Mouse (Mus musculus) spleen, embryonic (tissue): ENCODE measurements around the gene Tsga10ip.

Experiments
- CTCF ChIA-PET: fragments of 350-600 bp; sonication (Branson Sonifier 250); formaldehyde crosslinking; loops from one replicate; lab custom pipeline; 2022; lab: Charles Lee

Tsga10ip gene

DNA sequence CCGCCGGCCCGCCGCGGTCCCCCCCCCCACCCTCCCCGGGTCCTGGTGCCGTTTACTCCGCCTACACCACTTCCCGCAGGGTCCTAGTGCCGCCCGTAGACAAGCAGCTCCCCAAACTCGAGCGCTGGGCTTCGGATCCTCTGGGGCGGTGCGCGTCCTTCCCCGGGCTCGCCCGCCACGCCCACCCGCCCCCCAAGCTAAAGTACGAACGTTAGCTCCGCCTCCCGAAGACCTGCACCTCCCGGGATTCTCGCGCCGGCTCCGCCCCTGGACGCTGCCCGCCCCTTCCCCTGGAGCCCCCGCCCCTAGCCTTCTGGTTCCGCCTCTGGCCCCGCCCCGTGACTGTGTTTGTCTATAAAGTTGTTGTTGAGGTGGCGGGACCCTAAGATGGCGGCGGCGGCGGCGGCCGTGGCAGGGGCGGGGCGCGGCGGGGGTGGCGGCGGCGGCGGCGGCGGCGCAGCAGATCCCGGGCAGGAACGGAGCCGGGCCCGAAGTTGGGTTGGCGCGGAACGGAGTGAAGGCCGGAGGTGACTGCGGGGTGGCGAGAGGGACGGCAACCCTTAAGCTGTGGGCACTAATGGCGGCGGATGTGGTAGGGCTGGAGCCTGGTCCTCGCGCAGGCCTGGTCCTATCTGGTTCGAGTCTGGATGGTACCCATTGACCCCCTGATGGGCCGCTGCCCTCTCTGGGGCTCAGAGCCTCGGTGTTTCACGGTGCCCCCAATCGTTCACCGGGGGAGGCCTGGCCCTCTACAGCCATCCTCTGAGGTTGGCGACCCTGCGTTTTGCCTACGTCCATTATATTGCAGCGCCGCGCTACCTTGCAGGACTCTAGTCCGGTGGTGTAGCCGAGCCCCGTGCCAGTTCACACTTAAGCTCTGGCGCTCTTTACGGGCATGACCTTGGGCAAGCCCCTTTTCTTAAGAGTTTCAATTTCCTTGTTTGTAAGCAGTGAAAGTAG is 22.7 kb upstream of the Tsga10ip start, which contains the start of the genes Drap1 and AI837181:
Gene Drap1 (minus strand): TSS at position 198 of the 960 bp plus-strand sequence.
Gene AI837181 (plus strand): TSS at position 363 of the 960 bp plus-strand sequence.
- CTCF ChIA-PET: interaction anchor here (0.5 to 1.3 kb wide), 3 partner anchors 18 to 83 kb away, joined by 3 to 5 read pairs (median 4); no protein-coding TSS in a partner anchor

GRCm38 (mm10) chr19:5424092-5424781 is 21.9 kb upstream of the Tsga10ip start:
- CTCF ChIA-PET: interaction anchor here (0.6 to 1.3 kb wide), 3 partner anchors 17 to 27 kb away, joined by 3 to 6 read pairs (median 5); no protein-coding TSS in a partner anchor

- CTCF ChIA-PET: interaction anchor here (1.3 kb wide), 1 partner anchor 16 kb away, joined by 5 read pairs; no protein-coding TSS in a partner anchor
Observed at GRCm38 (mm10) chr19:5423561-5423960, 21.2 kb upstream of the Tsga10ip start.

GRCm38 (mm10) chr19:5422895-5423443 is 20.6 kb upstream of the Tsga10ip start:
- CTCF ChIA-PET: no interaction called here

DNA sequence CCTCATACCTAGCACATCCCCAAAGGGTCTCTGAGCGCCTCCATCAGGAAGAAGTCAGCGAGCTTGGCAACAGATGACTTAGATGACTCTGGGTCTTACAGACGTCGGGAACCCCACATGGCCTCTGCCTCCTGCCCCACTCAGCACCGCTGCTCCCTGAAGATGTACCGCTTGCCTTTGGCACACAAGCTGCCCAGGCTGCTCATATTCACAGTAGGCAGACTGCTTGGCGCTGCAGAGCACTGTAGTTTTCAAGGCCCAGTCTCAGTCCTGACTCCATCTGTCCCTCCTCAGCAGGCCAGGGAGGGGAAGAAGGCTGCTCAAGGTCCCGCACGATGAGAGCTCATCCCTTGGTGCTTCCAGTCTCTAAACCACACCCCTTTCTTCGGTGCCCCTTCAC is 19.9 kb upstream of the Tsga10ip start:
- CTCF ChIA-PET: interaction anchor here (1.0 kb wide), 1 partner anchor 13 kb away, joined by 3 read pairs; no protein-coding TSS in a partner anchor

DNA sequence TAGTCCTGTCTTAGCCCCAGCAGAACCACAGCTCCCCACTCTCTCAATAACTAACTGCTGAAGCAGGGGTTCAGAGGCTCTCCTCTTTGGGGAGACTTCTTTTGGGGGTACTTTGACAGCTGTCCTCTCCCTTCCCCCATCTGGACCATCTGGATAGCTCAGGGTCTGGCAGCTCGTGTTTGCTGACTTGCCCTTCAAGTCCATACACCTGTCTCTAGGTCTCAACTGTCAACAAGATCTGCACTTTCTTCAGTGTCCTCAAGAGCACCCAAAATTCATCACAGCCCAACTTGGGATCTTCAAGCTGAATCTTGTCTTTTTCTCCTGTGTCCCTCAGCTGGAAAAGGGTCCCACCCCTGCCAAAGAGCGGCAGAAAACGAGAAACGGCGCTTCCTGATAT is 19.5 kb upstream of the Tsga10ip start:
- CTCF ChIA-PET: interaction anchor here (1.0 kb wide), 1 partner anchor 13 kb away, joined by 3 read pairs; no protein-coding TSS in a partner anchor

DNA sequence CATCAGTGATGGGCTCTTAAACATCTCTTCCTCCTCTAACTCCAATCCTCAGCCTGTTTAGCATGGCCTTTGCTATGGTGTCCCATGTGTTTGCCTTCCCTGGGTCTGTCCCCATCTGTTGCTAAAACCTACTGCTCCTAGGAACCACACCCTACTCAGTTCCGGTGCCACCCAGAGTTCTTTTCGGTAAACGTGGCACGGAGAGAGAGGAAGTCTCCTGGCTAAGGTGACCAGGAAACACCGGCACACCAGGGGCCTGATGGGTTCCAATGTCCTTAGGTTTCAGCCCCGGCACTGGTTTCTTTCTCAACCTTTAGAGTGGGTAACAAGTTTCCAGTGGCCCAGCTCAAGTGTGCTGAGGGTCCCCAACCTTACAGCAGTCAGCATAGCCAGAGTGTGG is 18.3 kb upstream of the Tsga10ip start:
- CTCF ChIA-PET: no interaction called here

- CTCF ChIA-PET: no interaction called here
Observed at GRCm38 (mm10) chr19:5419630-5420029, 17.3 kb upstream of the Tsga10ip start.

DNA sequence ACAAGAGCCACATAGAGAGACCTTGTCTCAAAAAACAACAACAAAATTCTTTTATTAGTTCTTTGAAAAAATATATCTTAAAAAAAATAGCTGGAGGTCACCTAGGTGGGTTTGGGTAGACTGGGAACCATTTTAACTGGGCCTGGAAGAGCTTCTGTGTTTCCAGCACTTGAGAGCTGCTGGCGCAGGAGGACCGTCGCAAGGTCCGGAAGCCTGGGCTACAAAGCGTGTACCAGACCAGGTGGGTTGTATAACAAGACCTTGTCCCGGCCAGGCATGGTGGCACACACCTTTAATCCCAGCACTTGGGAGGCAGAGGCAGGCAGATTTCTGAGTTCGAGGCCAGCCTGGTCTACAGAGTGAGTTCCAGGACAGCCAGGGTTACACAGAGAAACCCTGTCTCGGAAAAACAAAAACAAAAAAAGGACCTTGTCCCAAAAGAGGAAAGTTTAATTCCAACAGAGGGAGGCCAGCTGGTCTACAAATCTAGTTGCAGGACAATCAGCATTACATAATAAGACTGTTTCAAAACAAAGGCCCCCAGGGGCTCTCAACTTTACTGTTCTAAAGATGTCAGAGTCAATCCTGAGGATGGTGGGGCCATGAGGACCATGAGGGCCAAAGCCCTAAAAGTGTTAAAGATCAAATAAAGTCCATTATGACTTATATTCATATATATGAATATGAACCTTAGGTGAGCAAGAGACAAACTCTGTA is 16.6 kb upstream of the Tsga10ip start:
- CTCF ChIA-PET: no interaction called here

DNA sequence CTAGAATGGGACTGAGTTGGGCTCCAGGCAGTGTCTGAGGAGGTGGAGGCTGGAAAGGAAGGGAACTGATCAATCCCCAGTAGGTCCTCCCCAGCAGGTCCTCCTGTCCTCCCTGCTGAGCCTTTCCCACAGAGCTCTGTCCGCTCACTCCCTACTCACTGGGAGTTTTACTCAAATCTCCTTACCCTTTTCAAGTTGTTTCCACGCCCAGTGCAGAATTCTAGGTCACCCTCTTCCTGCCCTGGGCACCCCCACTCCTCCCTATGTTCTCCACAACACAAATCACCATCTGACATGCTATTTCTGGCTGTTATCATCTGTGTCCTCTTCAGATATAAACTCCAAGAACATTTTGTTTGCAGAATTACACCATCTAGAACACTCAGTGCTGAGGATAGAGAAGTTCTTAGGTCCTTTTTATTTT is 12.2 kb upstream of the Tsga10ip start:
- CTCF ChIA-PET: no interaction called here

DNA sequence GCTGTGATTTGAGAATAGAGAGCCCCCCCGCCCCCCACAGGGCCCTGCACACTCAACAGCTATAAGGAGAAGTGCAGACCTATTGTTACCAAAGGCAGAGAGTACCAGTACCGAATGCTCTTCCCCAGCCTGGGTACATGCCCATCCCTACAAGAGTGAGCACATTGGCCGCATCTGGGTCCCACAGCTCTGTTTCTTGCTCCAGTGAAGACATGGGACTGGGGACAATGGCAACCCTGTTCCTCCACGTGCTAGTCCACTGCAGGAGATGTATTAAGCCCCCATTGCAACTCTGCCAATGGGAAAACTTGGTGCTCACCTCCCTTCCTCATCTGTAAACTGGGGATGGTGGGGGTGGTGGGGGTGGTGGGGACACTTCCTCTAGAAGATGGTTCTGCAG is 11.5 kb upstream of the Tsga10ip start:
- CTCF ChIA-PET: no interaction called here

DNA sequence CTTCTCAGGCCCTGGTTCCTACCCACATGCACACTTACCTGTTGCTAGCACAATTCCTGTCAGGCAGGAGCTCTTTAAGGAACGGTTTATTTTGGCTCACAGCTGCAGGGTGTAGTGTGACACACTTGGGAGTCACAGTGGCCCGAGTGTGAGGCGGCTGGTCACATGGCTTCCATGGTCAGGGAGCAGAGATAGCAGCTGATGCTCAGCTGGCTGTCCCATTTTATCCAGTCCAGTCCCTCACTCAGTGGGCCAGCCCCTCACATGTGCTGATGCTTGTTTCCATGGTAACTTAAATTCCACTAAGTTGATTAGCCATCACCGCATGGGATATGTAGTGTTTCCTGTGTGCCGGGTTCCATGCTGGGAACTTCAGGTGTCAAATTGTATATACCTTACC is 9.6 kb upstream of the Tsga10ip start:
- CTCF ChIA-PET: no interaction called here

- CTCF ChIA-PET: no interaction called here
Observed at GRCm38 (mm10) chr19:5410641-5411040, 8.3 kb upstream of the Tsga10ip start.

DNA sequence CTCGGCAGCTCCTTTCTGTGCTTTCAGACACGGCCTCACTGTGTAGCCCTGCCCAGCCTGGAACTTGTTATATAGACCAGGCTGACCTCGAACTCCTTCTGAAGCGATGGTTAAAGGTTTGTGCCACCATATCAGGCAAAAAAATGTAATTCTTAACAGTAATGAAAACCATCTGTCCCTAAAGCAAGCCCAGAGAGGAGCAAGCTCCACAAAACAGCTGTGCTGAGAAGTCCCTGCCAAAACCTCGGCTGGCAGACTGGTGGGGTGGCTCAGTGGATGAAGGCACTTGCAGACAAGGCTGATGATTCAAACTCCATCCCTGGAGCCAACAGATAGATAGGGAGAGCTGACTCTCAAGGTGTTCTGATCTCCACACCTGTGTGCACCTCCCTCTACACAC is 6.7 kb upstream of the Tsga10ip start:
- CTCF ChIA-PET: interaction anchor here (1.0 kb wide), 1 partner anchor 13 kb away, joined by 3 read pairs; no protein-coding TSS in a partner anchor

GRCm38 (mm10) chr19:5408057-5409001 is 6.0 kb upstream of the Tsga10ip start:
- CTCF ChIA-PET: interaction anchor here (1.0 to 1.3 kb wide), 2 partner anchors 13 to 16 kb away, joined by 3 to 5 read pairs; partner anchors contain the start of gene Drap1

DNA sequence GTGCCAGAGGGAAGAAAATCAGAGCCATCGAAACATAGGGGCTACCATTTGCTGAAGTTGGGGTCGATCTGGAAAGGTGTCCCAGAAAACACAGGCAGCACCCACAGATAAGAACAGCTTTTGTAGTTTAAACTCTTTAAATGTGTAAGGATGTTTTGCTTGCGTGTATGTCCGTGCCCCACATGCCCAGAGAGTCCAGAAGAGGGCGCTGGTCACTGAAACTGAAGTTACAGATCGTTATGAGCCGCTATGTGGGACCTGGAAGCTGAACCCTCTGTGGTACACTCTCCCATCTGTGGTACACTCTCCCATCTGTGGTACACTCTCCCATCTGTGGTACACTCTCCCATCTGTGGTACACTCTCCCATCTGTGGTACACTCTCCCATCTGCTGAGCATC is 4.8 kb upstream of the Tsga10ip start:
- CTCF ChIA-PET: interaction anchor here (1.0 to 1.4 kb wide), 3 partner anchors 17 to 40 kb away, joined by 4 to 5 read pairs (median 4); partner anchors contain the start of genes Drap1 and Fosl1

DNA sequence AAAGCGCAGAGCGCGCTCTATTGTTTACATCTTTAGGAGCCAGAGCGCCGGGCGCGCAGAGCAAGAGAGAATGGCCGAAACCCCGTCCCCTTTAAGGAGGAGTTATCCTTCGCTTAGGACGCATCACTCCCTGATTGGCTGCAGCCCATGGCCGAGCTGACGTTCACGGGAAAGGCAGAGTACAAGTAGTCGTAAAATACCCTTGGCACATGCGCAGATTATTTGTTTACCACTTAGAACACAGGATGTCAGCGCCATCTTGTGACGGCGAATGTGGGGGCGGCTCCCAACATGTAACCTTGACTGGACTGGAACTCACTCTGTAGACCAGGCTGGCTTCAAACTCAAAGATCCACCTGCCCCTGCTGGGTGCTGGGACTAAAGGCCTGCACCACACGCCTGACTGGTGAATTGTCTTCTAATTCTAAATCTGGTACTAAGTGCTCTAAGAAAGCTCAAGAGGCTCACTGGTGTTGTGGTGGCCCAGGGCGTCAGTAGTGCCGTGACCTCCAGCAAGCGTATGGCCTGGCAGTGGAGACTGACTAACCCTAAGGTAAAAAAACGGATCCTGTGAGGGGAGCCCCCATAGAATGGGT is 4.3 kb upstream of the Tsga10ip start:
- CTCF ChIA-PET: interaction anchor here (0.9 to 1.4 kb wide), 6 partner anchors 16 to 41 kb away, joined by 3 to 5 read pairs (median 4); partner anchors contain the start of genes Drap1 and Fosl1

GRCm38 (mm10) chr19:5405924-5406323 is 3.6 kb upstream of the Tsga10ip start:
- CTCF ChIA-PET: interaction anchor here (0.6 to 1.4 kb wide), 6 partner anchors 15 to 180 kb away, joined by 3 to 4 read pairs (median 4); partner anchors contain the start of gene Fosl1

- CTCF ChIA-PET: interaction anchor here (0.6 kb wide), 1 partner anchor 1619 kb away, joined by 3 read pairs; no protein-coding TSS in a partner anchor
Observed at GRCm38 (mm10) chr19:5401073-5401472, 1.3 kb downstream of the Tsga10ip start.
